Mouse (Mus musculus) T-helper 2 cell (primary cell): ENCODE results near the gene Clcn3.

ENCODE experiments used
- in situ Hi-C: fragments of 300-600 bp; cut with MboI, MseI; formaldehyde crosslinking; loops from one replicate; pipeline ENCODE4 v1.15.1; 2025; ENCODE audit warnings: high pct_unique_total_duplicates

Gene Clcn3

GRCm38 (mm10) chr8:60951757-60952156 is 31.3 kb downstream of the Clcn3 start:
- in situ Hi-C loops = no loop called here

GRCm38 (mm10) chr8:60951271-60951670 is 31.8 kb downstream of the Clcn3 start:
- in situ Hi-C loops = no loop called here

- in situ Hi-C loops = no loop called here
These were observed 33.2 kb downstream of the Clcn3 start for GRCm38 (mm10) chr8:60949859-60950258.

GRCm38 (mm10) chr8:60947503-60947902 is 35.6 kb downstream of the Clcn3 start:
- in situ Hi-C loops = no loop called here

- in situ Hi-C loops = no loop called here
These were observed 40.2 kb downstream of the Clcn3 start for GRCm38 (mm10) chr8:60942867-60943266.

- in situ Hi-C loops = no loop called here
These were observed 44.2 kb downstream of the Clcn3 start for GRCm38 (mm10) chr8:60938717-60939424.

- in situ Hi-C loops = no loop called here
These were observed 49.5 kb downstream of the Clcn3 start for GRCm38 (mm10) chr8:60933617-60934016.

GRCm38 (mm10) chr8:60920176-60920575 is 62.9 kb downstream of the Clcn3 start:
- in situ Hi-C loops = no loop called here

GRCm38 (mm10) chr8:60919069-60919468 is 64.0 kb downstream of the Clcn3 start:
- in situ Hi-C loops = no loop called here

- in situ Hi-C loops = no loop called here
These were observed 70.5 kb downstream of the Clcn3 start for GRCm38 (mm10) chr8:60912554-60912953.

GRCm38 (mm10) chr8:60912081-60912480 is 71.0 kb downstream of the Clcn3 start:
- in situ Hi-C loops = no loop called here

- in situ Hi-C loops = no loop called here
These were observed 83.0 kb downstream of the Clcn3 start for GRCm38 (mm10) chr8:60900147-60900546.

- in situ Hi-C loops = loop anchor here (25.0 kb wide), 1 partner anchor 1041 kb away; the partner anchor contains the start of gene Ddx60
These were observed 87.2 kb downstream of the Clcn3 start for GRCm38 (mm10) chr8:60895878-60896277.

GRCm38 (mm10) chr8:60891757-60892156 is 91.3 kb downstream of the Clcn3 start:
- in situ Hi-C loops = loop anchor here (25.0 kb wide), 1 partner anchor 1046 kb away; the partner anchor contains the start of gene Ddx60

- in situ Hi-C loops = loop anchor here (25.0 kb wide), 1 partner anchor 1047 kb away; the partner anchor contains the start of gene Ddx60
These were observed 92.6 kb downstream of the Clcn3 start for GRCm38 (mm10) chr8:60890520-60890874.

- in situ Hi-C loops = loop anchor here (25.0 kb wide), 1 partner anchor 1047 kb away; the partner anchor contains the start of gene Ddx60
These were observed 93.1 kb downstream of the Clcn3 start, which contains the start of gene Hpf1 for GRCm38 (mm10) chr8:60889843-60890519. Gene Hpf1 (plus strand): TSS chr8:60890418.

GRCm38 (mm10) chr8:60889131-60889842 is 93.8 kb downstream of the Clcn3 start:
- in situ Hi-C loops = loop anchor here (25.0 kb wide), 1 partner anchor 1048 kb away; the partner anchor contains the start of gene Ddx60

- in situ Hi-C loops = loop anchor here (25.0 kb wide), 1 partner anchor 1051 kb away; the partner anchor contains the start of gene Ddx60
These were observed 96.4 kb downstream of the Clcn3 start for GRCm38 (mm10) chr8:60886736-60887135.

GRCm38 (mm10) chr8:60883419-60884137 is 99.5 kb downstream of the Clcn3 start:
- in situ Hi-C loops = loop anchor here (25.0 kb wide), 1 partner anchor 1054 kb away; the partner anchor contains the start of gene Ddx60

- in situ Hi-C loops = loop anchor here (25.0 kb wide), 1 partner anchor 1059 kb away; the partner anchor contains the start of gene Ddx60
These were observed 104.5 kb downstream of the Clcn3 start for GRCm38 (mm10) chr8:60878617-60879016.
